Mouse (Mus musculus) small intestine, adult 2 months (tissue): ENCODE measurements around the gene Akap13. TPM values are rescaled to one million over a fixed set of nuclear protein-coding genes. Genes with fewer than 3 reads are reported as not detected.

Experiments
- H3K27ac ChIP-seq: fragments of 200-500 bp; 2 replicates; pipeline ENCODE4 v1.5.1; 2012; ENCODE audit warnings: low read depth, low read length, control low read depth, inconsistent platforms; ENCODE audit not compliant: insufficient read depth
- H3K27me3 ChIP-seq: fragments of 200-500 bp; 2 replicates; pipeline ENCODE4 v1.6.1; 2012; ENCODE audit warnings: mild to moderate bottlenecking, moderate library complexity, low read length, inconsistent platforms; ENCODE audit not compliant: control insufficient read depth, insufficient read depth
- H3K36me3 ChIP-seq: fragments of 200-500 bp; 2 replicates; pipeline ENCODE4 v1.6.1; 2012; ENCODE audit warnings: mild to moderate bottlenecking, low read length, control low read depth, inconsistent platforms; ENCODE audit not compliant: control insufficient read depth, insufficient read depth
- H3K4me1 ChIP-seq: fragments of 200-500 bp; 2 replicates; pipeline ENCODE4 v1.6.1; 2012; ENCODE audit warnings: low read length, inconsistent platforms, mixed read lengths; ENCODE audit not compliant: control insufficient read depth, insufficient read depth, insufficient read length
- H3K4me3 ChIP-seq: fragments of 200-500 bp; 2 replicates; pipeline ENCODE4 v1.5.1; 2012; ENCODE audit warnings: low read depth, mild to moderate bottlenecking, control low read depth, inconsistent platforms, low read length, moderate library complexity
- CTCF ChIP-seq: fragments of 200-500 bp; IDR thresholded peaks from 2 replicates; pipeline ENCODE4 v1.5.1; 2012; ENCODE audit warnings: low read depth, mild to moderate bottlenecking, control low read depth, inconsistent platforms, low read length, moderate library complexity, mixed read lengths; ENCODE audit not compliant: insufficient replicate concordance, insufficient read length; ENCODE audit errors: extremely low read depth
- POLR2A ChIP-seq: fragments of 200-500 bp; IDR thresholded peaks from 2 replicates; pipeline ENCODE4 v1.6.1; 2012; ENCODE audit warnings: low read depth, mild to moderate bottlenecking, control low read depth, inconsistent platforms, low read length, moderate library complexity
- WGBS: fragments of 180-500 bp; shearing (Covaris S2); methylation state at CpG from one replicate; pipeline ENCODE4 v1.1.7; 2018; 5-methylcytosine and 5-hydroxymethylcytosine counted together
- polyA plus RNA-seq: library from polyadenylated mRNA; depleted of rRNA; stranded (reverse); fragments of >200 nt; gene quantifications from 2 replicates; pipeline ENCODE4 v1.2.3, GENCODE M21; 2012

Gene Akap13
- polyA plus RNA-seq, 1 experiment: 15.8 TPM

DNA sequence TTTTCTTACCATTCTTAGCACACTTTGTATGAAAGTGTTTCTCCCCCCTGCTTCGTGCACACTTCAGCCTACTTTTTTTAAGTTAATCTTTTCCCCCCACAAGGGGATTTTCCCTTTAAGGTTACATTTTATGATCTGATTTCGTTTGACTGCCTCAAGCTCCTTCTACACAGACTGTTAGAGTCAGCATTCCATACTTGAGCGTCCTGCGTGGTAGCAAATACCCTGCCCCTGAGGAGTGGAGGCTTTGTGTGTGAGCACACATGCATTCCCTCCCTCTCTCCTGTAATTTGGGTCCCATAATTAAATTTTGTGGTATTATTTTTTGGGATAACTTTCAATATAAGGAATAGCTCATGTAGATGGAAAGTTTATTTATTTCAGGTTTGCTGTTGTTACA, 103.8 kb downstream of the Akap13 start:
- no peak overlapping the region for H3K4me3 ChIP-seq
- peaks cover 8% of the 10 kb centered on the region; the same call in 1 of the 2 replicates for H3K4me1 ChIP-seq
- H3K27ac ChIP-seq: no peak overlapping the region
- no peaks in the 10 kb centered on the region for H3K27me3 ChIP-seq
- 49% methylated on average over 4 of the region's 4 CpGs for whole genome bisulfite sequencing
- TF ChIP-seq POLR2A (no peak), CTCF (no peak)
- H3K36me3 ChIP-seq: no peaks in the 10 kb centered on the region

DNA sequence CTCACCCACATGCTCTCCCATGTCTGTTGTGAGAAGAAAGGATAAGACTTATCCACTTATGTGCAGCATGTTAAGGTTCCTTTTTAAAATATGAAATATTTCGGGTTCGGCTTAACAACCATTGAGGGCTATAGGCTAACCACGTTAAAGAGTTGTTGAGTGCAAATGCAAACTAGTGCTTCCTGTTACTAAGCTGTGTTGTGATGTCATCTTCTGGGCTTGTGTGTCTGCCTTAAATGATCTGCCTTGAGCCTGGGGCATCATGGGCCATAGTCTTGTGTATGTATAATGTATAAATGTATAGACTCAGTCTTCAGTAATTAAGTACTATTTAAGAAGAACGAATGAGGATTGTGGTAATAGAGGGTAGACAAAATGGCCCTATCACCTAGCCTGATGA, 104.6 kb downstream of the Akap13 start:
- Histone ChIP-seq H3K27me3 (no peaks in the 10 kb centered on the region), H3K4me3 (no peak overlapping the region), H3K4me1 (peaks cover 8% of the 10 kb centered on the region; the same call in 1 of the 2 replicates), H3K27ac (no peak overlapping the region), H3K36me3 (no peaks in the 10 kb centered on the region)
- TF ChIP-seq POLR2A (no peak), CTCF (no peak)
- WGBS: 83% methylated on average over 4 of the region's 4 CpGs

DNA sequence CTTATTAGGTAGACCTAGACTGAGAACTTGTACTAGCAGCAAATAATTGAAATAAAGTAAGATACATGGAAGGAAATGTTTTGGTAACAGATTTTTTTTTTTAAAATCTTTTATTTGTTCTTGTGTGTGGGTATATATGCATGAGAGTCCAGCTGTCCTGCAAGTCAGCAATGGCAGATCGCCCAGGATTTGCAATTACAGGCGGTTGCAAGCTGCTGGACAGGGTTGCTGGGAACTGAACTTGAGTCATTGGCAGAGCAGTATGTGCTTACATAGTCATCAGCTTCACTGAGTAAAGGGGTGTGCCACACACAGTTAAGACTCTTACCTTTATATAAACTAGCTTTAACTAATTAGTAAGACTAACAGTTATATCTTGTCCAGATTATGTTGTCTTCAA, 105.2 kb downstream of the Akap13 start:
- no peak for TF ChIP-seq POLR2A
- TF ChIP-seq CTCF: no peak
- H3K4me3 ChIP-seq: no peak overlapping the region

DNA sequence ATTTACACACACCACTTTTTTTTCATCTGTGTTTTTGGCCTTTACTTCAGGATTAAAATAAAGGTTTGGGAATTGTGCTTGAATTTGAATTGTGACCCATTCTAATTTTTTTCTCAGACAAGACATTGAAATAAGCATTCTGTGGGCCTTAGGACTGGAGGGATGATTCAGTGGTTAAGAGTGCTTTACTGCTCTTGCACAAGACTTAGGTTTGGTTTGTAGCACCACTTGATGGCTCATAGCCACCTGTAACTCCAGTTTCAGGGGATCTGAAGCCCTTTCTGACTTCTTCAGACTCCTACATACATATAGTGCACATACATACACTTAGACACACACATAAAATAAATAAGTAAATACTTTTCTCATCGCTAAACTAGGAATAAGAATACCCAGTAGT, 105.8 kb downstream of the Akap13 start:
- no peaks in the 10 kb centered on the region for H3K27me3 ChIP-seq
- no peak overlapping the region for H3K27ac ChIP-seq
- H3K36me3 ChIP-seq: no peaks in the 10 kb centered on the region
- peaks cover 5% of the 10 kb centered on the region; the same call in 1 of the 2 replicates for H3K4me1 ChIP-seq
- WGBS: 95% methylated on average over 1 of the region's 1 CpGs
- no peak for TF ChIP-seq POLR2A
- TF ChIP-seq CTCF: no peak
- H3K4me3 ChIP-seq: no peak overlapping the region

More for the DNA sequence above, 105.2 kb downstream of the Akap13 start:
- WGBS: 81% methylated on average over 2 of the region's 2 CpGs
- peaks cover 6% of the 10 kb centered on the region; the same call in 1 of the 2 replicates for H3K4me1 ChIP-seq
- no peak overlapping the region for H3K27ac ChIP-seq
- H3K27me3 ChIP-seq: no peaks in the 10 kb centered on the region
- H3K36me3 ChIP-seq: no peaks in the 10 kb centered on the region

DNA sequence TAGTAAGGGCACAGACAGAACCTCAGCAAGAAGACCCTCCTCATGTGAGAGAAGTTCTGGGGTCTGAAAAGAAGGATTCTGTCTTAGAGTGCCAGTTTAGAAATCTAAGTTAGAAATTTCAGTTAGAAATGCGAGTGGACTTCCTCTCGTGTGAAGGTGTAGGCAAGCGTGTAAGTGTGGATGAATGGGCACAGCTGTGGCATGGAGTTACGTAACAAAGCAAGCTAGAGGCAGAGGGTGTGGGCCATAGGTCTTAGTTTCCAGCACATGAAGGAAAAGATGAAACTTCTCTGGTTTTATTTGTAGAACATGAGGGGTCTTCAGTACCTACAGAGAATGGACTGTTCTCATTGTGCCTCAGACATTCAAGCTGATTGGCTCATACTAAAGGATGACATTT, 112.9 kb downstream of the Akap13 start:
- Histone ChIP-seq H3K27me3 (no peaks in the 10 kb centered on the region), H3K36me3 (peaks cover 3% of the 10 kb centered on the region; the same call in 1 of the 2 replicates), H3K4me1 (no peaks in the 10 kb centered on the region), H3K4me3 (no peak overlapping the region), H3K27ac (no peak overlapping the region)
- TF ChIP-seq POLR2A: no peak
- no peak for TF ChIP-seq CTCF
- 81% methylated on average over 4 of the region's 4 CpGs for WGBS

DNA sequence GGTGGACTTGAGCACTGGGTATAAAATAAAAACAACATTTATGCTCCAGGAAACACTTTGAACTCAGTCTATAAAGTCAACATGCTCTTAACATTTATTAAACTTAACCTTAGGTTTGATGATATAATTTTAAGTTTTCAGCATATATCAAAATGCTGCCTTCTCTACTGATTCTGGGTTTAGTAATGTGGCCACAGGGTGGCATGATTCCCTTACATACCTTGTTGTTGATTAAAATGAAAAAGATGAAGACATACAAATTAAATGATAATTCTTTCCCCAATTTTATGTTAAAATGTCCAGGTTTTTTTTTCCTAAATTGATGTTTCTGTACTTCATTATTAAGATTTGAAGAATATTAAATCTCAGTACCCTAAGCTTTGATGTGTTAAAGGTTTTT, 113.5 kb downstream of the Akap13 start:
- peaks cover 3% of the 10 kb centered on the region; the same call in 1 of the 2 replicates for H3K36me3 ChIP-seq
- no peak overlapping the region for H3K4me3 ChIP-seq
- no peak for TF ChIP-seq POLR2A
- no peak for TF ChIP-seq CTCF
- no peaks in the 10 kb centered on the region for H3K4me1 ChIP-seq
- H3K27me3 ChIP-seq: no peaks in the 10 kb centered on the region
- no peak overlapping the region for H3K27ac ChIP-seq

DNA sequence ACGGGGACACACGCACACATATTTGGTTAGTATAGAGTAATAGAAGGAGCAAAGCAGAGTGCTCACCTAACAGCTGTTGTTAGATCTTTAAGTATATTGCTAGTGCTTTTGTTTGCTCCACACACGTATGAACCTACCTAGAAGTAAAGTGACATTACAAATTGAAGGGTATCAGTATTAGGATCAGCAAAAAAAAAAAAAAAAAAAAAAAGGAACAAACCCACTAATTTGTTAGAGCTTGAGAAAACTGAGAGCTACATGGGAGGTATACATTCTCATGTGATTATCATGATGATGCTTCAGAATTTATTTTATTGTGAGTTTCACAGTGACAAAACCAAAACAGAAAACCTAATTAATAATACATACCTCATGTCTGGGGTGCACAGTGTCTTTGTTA, 114.9 kb downstream of the Akap13 start:
- Histone ChIP-seq H3K27me3 (no peaks in the 10 kb centered on the region), H3K4me1 (peaks cover 5% of the 10 kb centered on the region; the same call in 1 of the 2 replicates), H3K27ac (no peak overlapping the region), H3K36me3 (peaks cover 3% of the 10 kb centered on the region; the same call in 1 of the 2 replicates), H3K4me3 (no peak overlapping the region)
- no peak for TF ChIP-seq CTCF
- no peak for TF ChIP-seq POLR2A
- 86% methylated on average over 3 of the region's 3 CpGs for WGBS

DNA sequence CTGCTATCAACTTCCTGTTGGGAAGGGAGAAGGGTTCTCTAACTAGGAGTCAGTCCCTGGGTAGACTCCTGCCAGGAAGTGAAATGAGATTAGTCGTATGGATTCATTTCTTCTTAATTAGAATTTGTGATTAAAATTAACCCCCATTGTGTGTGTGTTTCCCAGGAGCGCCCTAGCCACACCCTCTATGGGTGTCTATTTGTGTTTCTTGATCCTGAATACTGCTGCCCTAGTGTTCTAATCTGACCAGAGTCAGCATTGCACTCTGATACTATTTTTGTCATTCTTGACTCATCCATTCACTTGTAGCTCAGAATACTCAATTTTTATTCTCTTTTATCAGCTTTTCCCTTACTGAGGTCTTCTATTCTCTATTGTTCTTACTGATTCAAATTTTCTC, 115.7 kb downstream of the Akap13 start:
- peaks cover 5% of the 10 kb centered on the region; the same call in 1 of the 2 replicates for H3K4me1 ChIP-seq
- no peak for TF ChIP-seq CTCF
- TF ChIP-seq POLR2A: no peak
- no peak overlapping the region for H3K4me3 ChIP-seq
- H3K36me3 ChIP-seq: peaks cover 3% of the 10 kb centered on the region; the same call in 1 of the 2 replicates
- 77% methylated on average over 2 of the region's 2 CpGs for WGBS
- no peak overlapping the region for H3K27ac ChIP-seq
- no peaks in the 10 kb centered on the region for H3K27me3 ChIP-seq
